Comparison of ENCODE assay signal across 8 mouse cellular contexts in the genomic region with DNA sequence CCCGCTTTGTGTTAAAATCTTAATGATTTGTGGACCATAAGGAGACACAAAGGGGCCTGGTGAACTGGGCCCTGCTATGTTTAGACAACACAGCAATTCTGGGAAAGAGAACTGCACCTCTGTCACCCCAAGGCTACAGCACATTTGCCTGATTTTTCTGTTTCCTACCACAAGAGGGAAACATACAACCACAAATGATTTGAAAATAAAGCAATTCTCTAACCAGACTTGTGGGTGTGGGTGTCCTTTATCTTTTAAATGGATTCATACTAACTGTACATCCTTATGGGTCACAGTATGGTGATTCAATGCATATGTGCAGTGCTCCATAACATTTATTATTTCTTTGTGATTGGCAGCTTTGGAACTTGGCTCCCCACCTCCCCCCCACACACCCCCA. TPM values are rescaled to one million over a fixed set of nuclear protein-coding genes. Genes with fewer than 3 reads are reported as not detected.
DNase-seq lines count a peak whose midpoint lies in the region; ATAC-seq and TF ChIP-seq lines count a peak whose summit lies in the region.

No protein-coding gene starts in this region.

- no peak overlapping the region for H3K4me2 ChIP-seq in midbrain, embryonic 15.5 days

- peak; percentile 33 for DNase-seq in kidney, adult 2 months
- DNase-seq in kidney, adult 11 months, result no peak
- DNase-seq in ES-CJ7 (ENCODE audit: low read depth, low spot score), result peak; percentile 46
- peak; percentile 23 for DNase-seq in embryo, embryonic 9.5 days (ENCODE audit: extremely low spot score)
- no peak for DNase-seq in heart, postnatal 14 days
- DNase-seq in heart, adult 9 months (ENCODE audit: low spot score in 2 of 2), result no peak
- no peak for DNase-seq in thymus, postnatal 36 days

- H3K4me3 ChIP-seq in kidney, adult 2 months (ENCODE audit: insufficient read depth, low read depth, low read length), result no peak overlapping the region
- no peak overlapping the region for H3K4me3 ChIP-seq in midbrain, embryonic 15.5 days

- H3K27ac ChIP-seq in kidney, adult 2 months (ENCODE audit: insufficient read depth, low read depth, low read length), result no peak overlapping the region
- no peak overlapping the region for H3K27ac ChIP-seq in midbrain, embryonic 15.5 days

- H3K9ac ChIP-seq in midbrain, embryonic 15.5 days, result no peak overlapping the region

- no peaks in the 10 kb centered on the region for H3K9me3 ChIP-seq in midbrain, embryonic 15.5 days

- TF ChIP-seq POLR2A in kidney, adult 2 months (IDR thresholded peaks at IDR 0.05; ENCODE audit: low read depth, low read length), result no peak

- TF ChIP-seq CTCF in kidney, adult 2 months (conservative IDR thresholded peaks at IDR 0.05; ENCODE audit: insufficient read depth, insufficient read length, low read depth, low read length), result 0 out of 2 replicates have a peak, but pooled peaks have one; percentile 19

- no peaks in the 10 kb centered on the region for H3K27me3 ChIP-seq in kidney, adult 2 months (replicated peaks; ENCODE audit: control insufficient read depth, insufficient read depth, low read length)
- no peaks in the 10 kb centered on the region for H3K27me3 ChIP-seq in midbrain, embryonic 15.5 days (replicated peaks)

- intact Hi-C loops in heart, postnatal 14 days (cut with DNase I), result loop anchor here (5.0 to 10.0 kb wide), 2 partner anchors 148 to 590 kb away; a partner anchor contains a TSS

- peaks cover 5% of the 10 kb centered on the region; the same call in 1 of the 2 replicates for H3K4me1 ChIP-seq in kidney, adult 2 months (ENCODE audit: control insufficient read depth, insufficient read depth, low read length)
- H3K4me1 ChIP-seq in midbrain, embryonic 15.5 days, result no peaks in the 10 kb centered on the region

- no peaks in the 10 kb centered on the region for H3K36me3 ChIP-seq in kidney, adult 2 months (ENCODE audit: control insufficient read depth, insufficient read depth, low read length)
- no peaks in the 10 kb centered on the region for H3K36me3 ChIP-seq in midbrain, embryonic 15.5 days (replicated peaks)

- 74% methylated on average over 1 of the region's 1 CpGs for WGBS in kidney, adult 2 months
- 85% methylated on average over 1 of the region's 1 CpGs for WGBS in midbrain, embryonic 15.5 days

- ATAC-seq in midbrain, embryonic 15.5 days (replicated peaks), result peak; percentile 34; the same call in 1 of the 2 replicates

RNA-seq across cellular contexts. Expression of a gene that starts 17.6 kb away (rescaled TPM):
- 0.86 and 1.3 TPM in 2 replicates for polyA plus RNA-seq in kidney, adult 2 months (2012; rRNA removed)
- polyA plus RNA-seq in midbrain, embryonic 15.5 days (2015; fragmentation: Nextera tagmentation; extraction: Ambion mirVana), result 12.2 and 12.7 TPM in 2 replicates
- 1 to 10 TPM; 4.5 to 6.4 TPM for total RNA-seq in heart, postnatal 14 days (2021)

RNA-seq across cellular contexts. Expression of a gene that starts 18.0 kb away (rescaled TPM):
- 82.9 and 84.2 TPM in 2 replicates for polyA plus RNA-seq in kidney, adult 2 months (2012; rRNA removed)
- 77.5 and 80.1 TPM in 2 replicates for polyA plus RNA-seq in midbrain, embryonic 15.5 days (2015; fragmentation: Nextera tagmentation; extraction: Ambion mirVana)
- 100 to 1,000 TPM; 226 to 234 TPM for total RNA-seq in heart, postnatal 14 days (2021)

Comparison
In these comparisons a context has a peak if more than half of its experiments do, and no peak if none do; other contexts are left out.
1. DNase-seq: peak in kidney, adult 2 months (single experiment), ES-CJ7 (single experiment) and embryo, embryonic 9.5 days (single experiment); none in kidney, adult 11 months (single experiment), heart, postnatal 14 days (0 of 2), heart, adult 9 months (0 of 2) and thymus, postnatal 36 days (0 of 2).